Mouse (Mus musculus): ENCODE data around the gene Nxph3.

DNA sequence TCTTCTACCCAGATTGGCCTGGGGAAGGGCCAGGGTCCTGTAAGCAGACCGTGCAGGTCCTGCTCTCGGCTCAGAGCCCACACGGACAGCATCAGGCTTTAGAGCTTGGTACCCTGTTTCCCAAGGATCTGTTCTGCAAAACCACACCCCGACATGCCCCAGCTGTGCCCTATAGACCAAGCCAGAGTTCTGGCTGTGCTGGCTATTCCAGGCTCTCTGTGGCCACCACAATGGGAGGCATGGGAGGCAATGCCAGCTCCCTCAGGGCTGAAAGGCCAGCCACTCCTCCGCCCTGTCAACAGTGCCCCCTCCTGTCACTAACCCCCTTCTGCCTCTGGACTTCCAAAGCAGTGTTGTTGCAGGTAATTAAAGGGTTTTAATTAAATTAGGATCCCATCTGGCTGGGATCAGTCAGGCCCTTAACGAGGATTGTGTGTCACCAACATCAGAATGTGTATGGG is 10.1 kb downstream of the Nxph3 start:
- TF ChIP-seq CTCF (IDR thresholded peaks at IDR 0.05; ENCODE audit: low read depth, low read length) (no peak), GATA1 (IDR thresholded peaks at IDR 0.05; ENCODE audit: borderline replicate concordance, low read length) (no peak)

Measured in G1E (cell line).